Mouse (Mus musculus) stomach, embryonic 16.5 days (tissue): Measurements from ENCODE around the gene Prr3. TPM values are rescaled to one million over a fixed set of nuclear protein-coding genes. Genes with fewer than 3 reads are reported as not detected.
"Not testable (repeated sequence)": the region's sequence is repeated elsewhere in the genome, so short reads cannot be mapped to it uniquely, and the experiment has no call there.

Source experiments
- ATAC-seq: fragments of 200-750 bp; cut with Nextera tagmentation; 2 replicates; pipeline ENCODE4 v1.8.0; 2017; ENCODE audit warnings: moderate number of reproducible peaks, moderate TSS enrichment; ENCODE audit not compliant: insufficient read depth, low FRiP score
- H3K27ac ChIP-seq: fragments of 300-500 bp; sonication (generic); 2 replicates; pipeline ENCODE4 v1.5.1; 2014; ENCODE audit warnings: low read length
- H3K27me3 ChIP-seq: fragments of 300-500 bp; sonication (generic); 2 replicates; pipeline ENCODE4 v1.6.1; 2014; ENCODE audit warnings: low read length, control low read depth, mixed read lengths; ENCODE audit not compliant: control insufficient read depth, insufficient read depth
- H3K36me3 ChIP-seq: fragments of 300-500 bp; sonication (generic); 2 replicates; pipeline ENCODE4 v1.6.1; 2014; ENCODE audit warnings: low read length; ENCODE audit not compliant: control insufficient read depth, insufficient read depth
- H3K4me1 ChIP-seq: fragments of 300-500 bp; sonication (generic); 2 replicates; pipeline ENCODE4 v1.6.1; 2014; ENCODE audit warnings: low read length, control low read depth, mixed read lengths; ENCODE audit not compliant: control insufficient read depth, insufficient read depth
- H3K4me2 ChIP-seq: fragments of 300-500 bp; sonication (generic); 2 replicates; pipeline ENCODE4 v1.6.1; 2014; ENCODE audit warnings: low read depth, low read length, mixed read lengths
- H3K4me3 ChIP-seq: fragments of 300-500 bp; sonication (generic); replicated peaks from 2 replicates; pipeline ENCODE4 v1.5.1; 2014; ENCODE audit warnings: mild to moderate bottlenecking, low read length
- H3K9ac ChIP-seq: fragments of 300-500 bp; sonication (generic); 2 replicates; pipeline ENCODE4 v1.6.1; 2014; ENCODE audit warnings: low read length
- H3K9me3 ChIP-seq: fragments of 300-500 bp; sonication (generic); replicated peaks from 2 replicates; pipeline ENCODE4 v1.6.1; 2016; ENCODE audit warnings: low read length, control low read depth; ENCODE audit not compliant: control insufficient read depth
- WGBS: fragments of 180-500 bp; shearing (Covaris S2); extraction: QIAGEN DNeasy Blood & Tissue Kit; methylation state at CpG from one replicate; pipeline ENCODE4 v1.1.7; 2014; 5-methylcytosine and 5-hydroxymethylcytosine counted together
- polyA plus RNA-seq: library from polyadenylated mRNA; unstranded; fragments of >200 nt; fragmentation: Nextera tagmentation; extraction: Ambion mirVana; gene quantifications from 2 replicates; pipeline ENCODE4 v1.2.1, GENCODE M21; 2015

Prr3 gene
- polyA plus RNA-seq, 1 experiment from 2014 or later: 23.4 TPM

DNA sequence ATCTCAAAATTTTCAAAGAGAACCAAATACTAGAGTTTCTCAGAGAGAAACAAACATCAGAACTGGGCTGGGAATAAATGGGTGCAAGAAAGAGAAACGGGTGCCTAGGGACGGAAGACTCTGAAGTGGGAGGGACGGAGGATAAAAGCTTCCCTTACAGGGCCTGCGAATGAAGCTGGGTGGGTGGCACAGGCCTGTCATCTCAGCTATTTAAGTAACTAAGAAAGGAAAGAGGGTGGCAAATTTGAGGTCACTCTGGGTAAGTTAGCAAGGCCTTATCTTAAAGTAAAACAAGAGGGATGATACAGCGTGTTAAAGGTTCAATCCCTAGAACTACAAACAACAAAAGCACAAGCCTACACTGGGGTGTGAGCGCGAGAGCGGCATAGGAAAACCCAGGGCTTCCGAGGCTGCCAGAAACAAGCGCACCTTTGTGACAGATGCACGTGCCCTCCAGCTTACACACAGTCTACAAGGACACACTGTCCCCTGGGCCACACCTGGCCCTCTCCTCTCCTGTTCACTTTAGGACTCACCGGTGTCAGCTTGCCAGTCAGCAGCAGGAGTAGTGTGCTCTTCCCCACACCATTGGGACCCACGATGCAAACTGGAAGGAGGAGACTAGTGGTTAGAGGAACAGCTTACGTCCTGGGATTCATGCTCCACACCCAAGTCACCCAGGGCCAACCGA is 21.4 kb downstream of the Prr3 start:
- Histone ChIP-seq H3K4me3 (no peak overlapping the region), H3K4me1 (no peaks in the 10 kb centered on the region), H3K27me3 (no peaks in the 10 kb centered on the region), H3K36me3 (peaks cover 35% of the 10 kb centered on the region), H3K9me3 (no peaks in the 10 kb centered on the region), H3K4me2 (no peak overlapping the region), H3K27ac (no peak overlapping the region), H3K9ac (no peak overlapping the region)
- no peak for ATAC-seq
- 95% methylated on average over 15 of the region's 15 CpGs for WGBS

DNA sequence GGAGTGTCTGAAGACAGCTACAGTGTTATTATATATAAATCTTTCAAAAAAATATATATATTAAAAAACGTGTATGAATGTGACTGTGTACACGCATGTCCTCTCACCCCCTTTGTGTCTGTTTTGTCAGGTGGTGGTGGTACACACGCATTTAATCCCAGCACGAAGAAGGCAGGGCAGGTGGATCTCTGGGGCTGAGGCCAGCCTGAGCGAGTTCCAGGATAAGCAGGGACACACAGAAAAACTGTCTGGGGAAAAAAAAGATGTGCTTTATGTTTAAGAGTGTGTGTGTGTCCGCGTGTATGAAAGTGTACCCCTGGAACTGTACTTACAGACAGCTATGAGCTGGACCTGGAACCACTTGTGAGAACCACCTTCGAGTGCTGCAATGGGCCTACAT is 25.4 kb downstream of the Prr3 start:
- no peaks in the 10 kb centered on the region for H3K4me1 ChIP-seq
- H3K27ac ChIP-seq: no peak overlapping the region
- 72% methylated on average over 8 of the region's 8 CpGs for WGBS
- H3K9me3 ChIP-seq: no peaks in the 10 kb centered on the region
- H3K36me3 ChIP-seq: peaks cover 13% of the 10 kb centered on the region; the same call in 1 of the 2 replicates
- no peak overlapping the region for H3K9ac ChIP-seq
- no peaks in the 10 kb centered on the region for H3K27me3 ChIP-seq
- H3K4me3 ChIP-seq: no peak overlapping the region
- no peak overlapping the region for H3K4me2 ChIP-seq
- ATAC-seq: no peak

DNA sequence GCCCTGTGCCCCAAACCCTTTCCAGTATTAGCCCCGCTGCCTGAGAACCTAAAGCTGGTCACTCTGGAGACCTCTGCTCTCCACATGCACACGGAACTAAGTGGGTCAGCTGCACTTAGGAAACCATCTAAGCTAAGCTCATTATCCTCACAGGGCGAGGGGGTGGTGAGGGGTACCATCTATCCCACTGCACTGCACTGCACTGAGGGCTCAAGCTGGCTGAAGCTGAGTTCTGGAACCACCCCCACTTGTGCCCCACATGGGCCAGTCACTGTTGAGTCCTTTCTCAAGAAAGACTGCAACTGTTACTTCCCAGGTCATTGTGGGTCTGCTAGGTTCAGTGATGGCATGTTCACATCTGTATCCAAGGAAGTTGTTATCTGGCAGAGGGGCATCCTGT is 27.5 kb downstream of the Prr3 start:
- not testable (repeated sequence) for H3K4me2 ChIP-seq, H3K4me3 ChIP-seq, H3K27ac ChIP-seq, H3K27me3 ChIP-seq, H3K9me3 ChIP-seq, H3K4me1 ChIP-seq, ATAC-seq, H3K9ac ChIP-seq, H3K36me3 ChIP-seq
- WGBS: 79% methylated on average over 2 of the region's 3 CpGs

DNA sequence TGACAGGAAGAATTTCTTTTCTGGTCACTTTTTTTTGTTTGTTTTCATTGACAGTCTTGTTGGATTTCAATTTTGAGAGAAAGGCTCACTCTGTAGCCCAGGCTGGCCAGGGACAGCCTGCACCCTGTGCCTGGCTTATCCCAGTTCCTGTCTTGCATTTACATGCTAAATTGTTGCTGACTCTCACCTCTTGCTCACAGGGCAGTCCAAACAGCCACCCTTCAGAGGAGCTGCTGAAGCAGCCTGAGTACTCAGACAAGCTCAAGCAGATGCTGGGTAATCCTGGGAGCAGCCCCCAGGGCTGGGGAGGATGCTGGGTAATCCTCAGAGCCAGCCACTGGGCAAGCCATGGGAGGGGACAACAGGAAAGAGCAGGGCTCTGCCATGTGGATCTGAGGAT is 29.1 kb downstream of the Prr3 start:
- H3K4me1 ChIP-seq, H3K9ac ChIP-seq, H3K27me3 ChIP-seq, H3K4me3 ChIP-seq, H3K4me2 ChIP-seq, H3K9me3 ChIP-seq, ATAC-seq, H3K36me3 ChIP-seq, H3K27ac ChIP-seq: not testable (repeated sequence)

DNA sequence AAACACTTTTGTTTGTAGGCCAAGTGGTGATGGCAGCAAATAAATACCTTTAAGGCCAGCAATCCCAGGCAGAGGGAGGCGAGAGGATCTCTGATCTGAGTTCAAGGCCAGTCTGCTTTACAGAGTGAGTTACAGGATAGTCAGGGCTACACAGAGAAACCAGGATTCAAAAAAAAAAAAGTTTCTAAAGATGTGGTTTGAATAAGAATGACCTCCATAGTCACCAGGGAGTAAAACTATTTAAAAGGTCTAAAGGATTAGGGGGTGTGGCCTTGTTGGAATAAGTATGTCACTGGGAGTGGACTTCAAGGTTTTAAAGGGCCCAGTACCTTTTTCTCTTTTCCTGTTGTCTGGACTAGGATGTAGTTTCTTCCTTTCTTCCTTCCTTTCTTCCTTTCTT is 40.1 kb downstream of the Prr3 start:
- no peaks in the 10 kb centered on the region for H3K36me3 ChIP-seq
- no peak for ATAC-seq
- 51% methylated on average over 1 of the region's 1 CpGs for WGBS
- H3K4me1 ChIP-seq: no peaks in the 10 kb centered on the region
- no peaks in the 10 kb centered on the region for H3K27me3 ChIP-seq
- H3K4me2 ChIP-seq: no peak overlapping the region
- no peak overlapping the region for H3K9ac ChIP-seq
- no peak overlapping the region for H3K27ac ChIP-seq
- no peak overlapping the region for H3K4me3 ChIP-seq
- H3K9me3 ChIP-seq: no peaks in the 10 kb centered on the region

DNA sequence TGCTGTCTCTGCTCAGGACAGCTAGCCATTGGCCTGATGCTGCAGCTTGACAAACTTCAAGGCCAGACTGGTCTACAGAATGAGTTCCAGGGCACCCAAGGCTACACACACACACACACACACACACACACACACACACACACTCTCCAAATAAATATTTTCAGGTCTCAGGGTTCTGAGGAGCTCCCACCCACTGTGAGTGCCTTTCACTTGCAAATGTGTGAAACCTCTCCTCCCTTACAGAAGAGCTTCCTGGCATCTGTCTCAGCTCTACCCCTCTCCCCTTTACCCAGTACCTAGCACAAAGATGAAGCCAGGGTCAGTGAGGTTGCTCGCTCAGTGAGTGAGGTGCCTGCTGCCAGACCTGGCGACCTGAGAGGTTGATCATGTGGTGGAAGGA is 40.9 kb downstream of the Prr3 start:
- no peak overlapping the region for H3K9ac ChIP-seq
- WGBS: 36% methylated on average over 2 of the region's 2 CpGs
- H3K36me3 ChIP-seq: no peaks in the 10 kb centered on the region
- no peaks in the 10 kb centered on the region for H3K9me3 ChIP-seq
- H3K27me3 ChIP-seq: no peaks in the 10 kb centered on the region
- H3K27ac ChIP-seq: no peak overlapping the region
- ATAC-seq: no peak
- no peak overlapping the region for H3K4me3 ChIP-seq
- H3K4me2 ChIP-seq: no peak overlapping the region
- H3K4me1 ChIP-seq: no peaks in the 10 kb centered on the region

DNA sequence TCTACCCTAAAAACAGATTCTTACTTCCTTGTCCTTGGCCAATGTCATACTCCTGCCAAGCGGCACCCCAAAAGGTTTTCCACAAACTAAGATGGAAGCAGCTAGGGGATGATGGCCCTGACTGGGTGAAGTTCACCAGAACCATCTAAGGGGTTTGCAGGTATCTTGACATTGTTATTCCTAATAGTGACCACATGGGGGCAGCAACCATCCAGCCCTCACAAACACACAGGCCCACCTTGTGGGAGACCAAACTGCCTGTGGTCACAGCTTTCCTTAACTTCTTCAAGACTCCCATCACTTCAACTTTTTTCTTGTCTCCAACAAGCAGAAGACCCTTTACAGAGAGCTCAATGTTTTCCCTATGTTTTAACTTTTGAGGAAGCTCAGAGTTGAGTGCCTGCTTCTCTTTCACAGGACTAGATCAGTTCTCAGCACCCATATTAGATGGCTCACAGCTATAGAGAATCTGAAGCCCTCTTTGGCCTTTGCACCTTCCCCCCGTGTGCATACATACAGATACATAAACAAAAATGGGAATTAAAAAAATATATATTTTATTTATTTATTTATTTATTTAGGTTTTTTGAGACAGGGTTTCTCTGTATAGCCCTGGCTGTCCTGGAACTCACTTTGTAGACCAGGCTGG is 42.2 kb downstream of the Prr3 start:
- H3K4me2 ChIP-seq: no peak overlapping the region
- no peaks in the 10 kb centered on the region for H3K9me3 ChIP-seq
- no peaks in the 10 kb centered on the region for H3K4me1 ChIP-seq
- no peak overlapping the region for H3K4me3 ChIP-seq
- 0 out of 2 replicates have a peak, but pooled peaks have one; percentile 33 for ATAC-seq
- H3K27ac ChIP-seq: no peak overlapping the region
- WGBS: 41% methylated on average over 2 of the region's 2 CpGs
- no peaks in the 10 kb centered on the region for H3K36me3 ChIP-seq
- no peak overlapping the region for H3K9ac ChIP-seq
- H3K27me3 ChIP-seq: no peaks in the 10 kb centered on the region

DNA sequence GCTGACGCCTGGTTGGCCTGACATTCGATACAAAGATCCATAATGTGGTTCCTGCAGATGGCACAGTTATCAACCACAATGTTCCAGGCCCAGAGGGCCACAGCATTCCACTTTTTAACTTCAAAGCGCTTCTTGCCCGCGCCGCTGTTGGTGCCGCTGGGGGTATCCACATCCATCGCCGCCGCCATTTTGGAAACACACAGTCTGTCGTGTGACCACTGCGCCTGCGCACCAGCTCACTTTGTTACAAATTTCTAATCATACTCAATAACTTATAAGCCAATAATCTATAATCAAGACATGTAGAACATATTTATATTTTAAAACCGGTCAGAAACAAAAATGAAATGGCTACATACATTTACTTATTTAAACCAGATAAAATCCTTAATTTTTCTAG is 44.3 kb downstream of the Prr3 start:
- not testable (repeated sequence) for H3K27me3 ChIP-seq, H3K27ac ChIP-seq, H3K36me3 ChIP-seq, H3K4me2 ChIP-seq, H3K4me3 ChIP-seq, H3K9me3 ChIP-seq, ATAC-seq, H3K9ac ChIP-seq, H3K4me1 ChIP-seq
- WGBS: 86% methylated on average over 14 of the region's 14 CpGs

DNA sequence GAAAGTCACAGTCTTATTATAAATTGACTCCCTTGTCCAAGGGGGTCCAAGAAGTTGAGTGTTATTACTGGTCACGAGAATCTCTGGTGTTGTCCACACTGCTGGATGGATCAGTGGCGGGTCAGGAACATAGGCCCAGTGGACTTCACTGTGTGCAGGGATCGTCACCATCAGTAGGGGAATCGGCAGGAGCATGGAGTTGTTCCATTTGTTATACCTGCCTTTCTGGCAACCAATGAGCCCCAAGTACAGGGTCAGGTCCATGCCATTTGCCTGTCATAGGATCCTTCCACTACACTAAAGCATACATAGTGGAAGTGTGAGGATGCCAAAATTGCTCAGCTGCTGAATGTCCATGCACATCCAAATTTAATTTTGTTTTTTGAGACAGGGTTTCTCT is 47.4 kb downstream of the Prr3 start:
- no peaks in the 10 kb centered on the region for H3K4me1 ChIP-seq
- H3K4me2 ChIP-seq: no peak overlapping the region
- no peak for ATAC-seq
- no peaks in the 10 kb centered on the region for H3K9me3 ChIP-seq
- no peaks in the 10 kb centered on the region for H3K27me3 ChIP-seq
- peaks cover 22% of the 10 kb centered on the region for H3K36me3 ChIP-seq
- WGBS: 94% methylated on average over 4 of the region's 4 CpGs
- H3K4me3 ChIP-seq: no peak overlapping the region
- H3K27ac ChIP-seq: no peak overlapping the region
- H3K9ac ChIP-seq: no peak overlapping the region
